Mouse (Mus musculus) limb, embryonic 14.5 days (tissue): ENCODE measurements around the gene Sept8. TPM values are rescaled to one million over a fixed set of nuclear protein-coding genes. Genes with fewer than 3 reads are reported as not detected.
"Not testable (repeated sequence)": the region's sequence is repeated elsewhere in the genome, so short reads cannot be mapped to it uniquely, and the experiment has no call there.

Experiments used
- ATAC-seq: fragments of 200-750 bp; cut with Nextera tagmentation; 2 replicates; pipeline ENCODE4 v1.8.0; 2017; ENCODE audit warnings: low read depth, moderate number of reproducible peaks, moderate TSS enrichment; ENCODE audit not compliant: low FRiP score
- DNase-seq: peaks from one replicate; pipeline ENCODE4 v3.0.0-alpha.2; 2015; ENCODE audit warnings: low spot score
- H3K27ac ChIP-seq: fragments of 300-500 bp; sonication (generic); replicated peaks from 2 replicates; pipeline ENCODE4 v1.5.1; 2014; ENCODE audit warnings: low read depth, mild to moderate bottlenecking, low read length, moderate library complexity, mixed read lengths
- H3K27me3 ChIP-seq: fragments of 300-500 bp; sonication (generic); 2 replicates; pipeline ENCODE4 v1.6.1; 2014; ENCODE audit warnings: low read length, mixed read lengths; ENCODE audit not compliant: control insufficient read depth, insufficient read depth
- H3K36me3 ChIP-seq: fragments of 300-500 bp; sonication (generic); 2 replicates; pipeline ENCODE4 v1.6.1; 2014; ENCODE audit warnings: mild to moderate bottlenecking, low read length, moderate library complexity, mixed read lengths; ENCODE audit not compliant: control insufficient read depth, insufficient read depth
- H3K4me1 ChIP-seq: fragments of 300-500 bp; sonication (generic); 2 replicates; pipeline ENCODE4 v1.6.1; 2014; ENCODE audit warnings: antibody characterized with exemption, low read length, mixed read lengths; ENCODE audit not compliant: control insufficient read depth, insufficient read depth
- H3K4me2 ChIP-seq: fragments of 300-500 bp; sonication (generic); replicated peaks from 2 replicates; pipeline ENCODE4 v1.6.1; 2014; ENCODE audit warnings: low read depth, mild to moderate bottlenecking, low read length, moderate library complexity; ENCODE audit not compliant: severe bottlenecking
- H3K4me3 ChIP-seq: fragments of 300-500 bp; sonication (generic); replicated peaks from 2 replicates; pipeline ENCODE4 v1.5.1; 2014; ENCODE audit warnings: low read length
- H3K9ac ChIP-seq: fragments of 300-500 bp; sonication (generic); 2 replicates; pipeline ENCODE4 v1.6.1; 2014; ENCODE audit warnings: mild to moderate bottlenecking, low read depth, low read length, moderate library complexity; ENCODE audit not compliant: severe bottlenecking
- H3K9me3 ChIP-seq: fragments of 300-500 bp; sonication (generic); 2 replicates; pipeline ENCODE4 v1.6.1; 2016; ENCODE audit warnings: low read length; ENCODE audit not compliant: control insufficient read depth
- POLR2A ChIP-seq: fragments of 200-500 bp; IDR thresholded peaks from 2 replicates; pipeline ENCODE4 v1.8.0; 2012; ENCODE audit warnings: inconsistent platforms, mild to moderate bottlenecking, moderate library complexity, borderline replicate concordance; ENCODE audit not compliant: insufficient read depth, insufficient read length; ENCODE audit errors: extremely low read depth
- WGBS: fragments of 180-500 bp; shearing (Covaris S2); extraction: QIAGEN DNeasy Blood & Tissue Kit; methylation state at CpG from one replicate; pipeline ENCODE4 v1.1.7; 2014; 5-methylcytosine and 5-hydroxymethylcytosine counted together
- polyA plus RNA-seq, 2 experiments: library from polyadenylated mRNA; depleted of rRNA in 1 of 2; stranded (reverse) in 1 of 2; unstranded in 1 of 2; fragments of >200 nt; fragmentation: Nextera tagmentation in 1 of 2; extraction: Ambion mirVana in 1 of 2; gene quantifications; 2 replicates each; pipeline versions ENCODE4 v1.2.1 to v1.2.3; 2012 to 2014

The Sept8 gene
- polyA plus RNA-seq, 2 experiments: 50.4 to 104 TPM

DNA sequence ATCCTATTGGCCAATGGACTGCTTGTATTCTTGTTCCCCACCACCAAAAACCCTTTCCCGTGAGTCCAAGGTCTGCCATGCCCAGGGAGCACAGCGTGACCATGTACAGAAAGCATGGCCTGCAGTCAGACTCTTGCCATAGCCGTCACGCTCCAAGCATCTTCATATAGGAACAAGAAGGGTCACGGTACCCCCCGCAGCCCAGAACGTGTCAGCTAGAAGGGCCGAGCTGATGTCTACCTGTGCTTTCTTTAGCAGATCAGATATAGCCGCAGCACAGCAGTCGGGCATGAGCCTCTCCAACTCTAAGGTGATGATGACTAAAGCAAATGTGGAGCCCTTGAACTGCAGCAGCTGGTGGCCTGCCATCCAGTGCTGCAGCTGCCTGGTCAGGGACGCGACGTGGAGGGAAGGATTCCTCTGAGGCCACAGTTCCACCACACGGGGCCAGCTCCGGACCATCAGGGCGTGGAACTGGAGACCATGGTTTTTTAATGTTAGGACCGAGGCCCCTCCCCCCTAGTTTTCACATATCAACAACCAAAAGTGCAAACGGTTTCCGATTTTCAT, 29.1 kb downstream of the Sept8 start:
- Histone ChIP-seq H3K27ac (no peak overlapping the region), H3K4me3 (no peak overlapping the region), H3K9ac (no peak overlapping the region), H3K36me3 (no peaks in the 10 kb centered on the region), H3K4me2 (no peak overlapping the region), H3K9me3 (no peaks in the 10 kb centered on the region), H3K4me1 (no peaks in the 10 kb centered on the region), H3K27me3 (no peaks in the 10 kb centered on the region)
- ATAC-seq (no peak), DNase-seq (no peak)
- no peak for TF ChIP-seq POLR2A
- 80% methylated on average over 19 of the region's 19 CpGs for WGBS

- Histone ChIP-seq H3K36me3 (no peaks in the 10 kb centered on the region), H3K27me3 (no peaks in the 10 kb centered on the region), H3K9ac (no peak overlapping the region), H3K9me3 (no peaks in the 10 kb centered on the region), H3K4me2 (no peak overlapping the region), H3K27ac (no peak overlapping the region), H3K4me3 (no peak overlapping the region), H3K4me1 (no peaks in the 10 kb centered on the region)
- no peak for TF ChIP-seq POLR2A
- DNase-seq: no peak
- ATAC-seq: no peak
- 91% methylated on average over 1 of the region's 1 CpGs for WGBS
Measured at GRCm38 (mm10) chr11:53550714-53551113, 31.7 kb downstream of the Sept8 start.

DNA sequence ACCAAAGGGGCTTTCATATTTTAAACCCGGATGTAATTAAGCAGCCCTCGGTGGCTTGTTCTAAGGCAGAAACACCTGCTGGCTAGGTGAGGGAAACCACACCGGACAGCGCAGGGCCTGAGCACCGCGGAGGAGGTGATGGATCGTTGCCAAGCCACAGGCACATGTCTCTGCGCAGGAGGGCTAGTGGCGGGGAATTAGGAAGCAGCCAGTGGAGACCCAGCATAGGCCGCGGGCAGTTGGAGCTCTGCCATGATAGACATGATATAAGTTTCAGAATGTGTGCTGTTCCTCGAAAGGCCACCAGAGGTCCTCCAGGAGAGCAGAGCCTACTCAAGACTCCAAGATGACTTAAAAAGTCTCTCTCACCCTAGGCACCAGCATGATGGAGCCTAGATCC, 32.7 kb downstream of the Sept8 start:
- Histone ChIP-seq H3K36me3 (no peaks in the 10 kb centered on the region), H3K9me3 (no peaks in the 10 kb centered on the region), H3K4me2 (no peak overlapping the region), H3K27me3 (no peaks in the 10 kb centered on the region), H3K27ac (no peak overlapping the region), H3K4me1 (no peaks in the 10 kb centered on the region), H3K4me3 (no peak overlapping the region), H3K9ac (no peak overlapping the region)
- DNase-seq (peak; percentile 18), ATAC-seq (no peak)
- TF ChIP-seq POLR2A: no peak
- 41% methylated on average over 12 of the region's 12 CpGs for WGBS

DNA sequence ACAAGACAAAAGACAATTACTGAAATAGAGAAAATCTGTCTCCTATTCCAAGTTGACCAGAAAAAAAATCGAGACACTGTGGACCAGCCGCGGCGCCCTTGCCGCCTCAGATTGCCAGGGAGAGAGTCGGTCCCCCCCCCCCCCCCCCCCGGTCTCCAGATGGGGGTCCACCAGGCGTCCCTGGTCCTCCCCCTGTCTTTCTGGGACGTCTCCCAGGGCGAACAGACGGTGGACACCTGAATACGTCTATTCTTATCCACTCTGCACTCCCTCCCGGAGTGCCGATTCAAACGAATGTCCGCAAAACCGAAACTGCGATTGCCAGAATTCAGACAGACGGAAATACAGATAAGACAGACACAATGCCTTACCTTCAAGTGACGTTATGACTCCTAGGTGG, 37.5 kb downstream of the Sept8 start:
- not testable (repeated sequence) for H3K27ac ChIP-seq, H3K27me3 ChIP-seq, H3K4me3 ChIP-seq, H3K4me2 ChIP-seq, H3K9ac ChIP-seq, DNase-seq, H3K4me1 ChIP-seq, H3K9me3 ChIP-seq, ATAC-seq, H3K36me3 ChIP-seq
- WGBS: 90% methylated on average over 10 of the region's 20 CpGs

- not testable (repeated sequence) for H3K36me3 ChIP-seq, H3K9me3 ChIP-seq, ATAC-seq, H3K9ac ChIP-seq, H3K4me3 ChIP-seq, DNase-seq, H3K27me3 ChIP-seq, H3K4me2 ChIP-seq, H3K4me1 ChIP-seq, H3K27ac ChIP-seq
- WGBS: 93% methylated on average over 1 of the region's 3 CpGs
Measured at GRCm38 (mm10) chr11:53557992-53558391, 38.9 kb downstream of the Sept8 start.

DNA sequence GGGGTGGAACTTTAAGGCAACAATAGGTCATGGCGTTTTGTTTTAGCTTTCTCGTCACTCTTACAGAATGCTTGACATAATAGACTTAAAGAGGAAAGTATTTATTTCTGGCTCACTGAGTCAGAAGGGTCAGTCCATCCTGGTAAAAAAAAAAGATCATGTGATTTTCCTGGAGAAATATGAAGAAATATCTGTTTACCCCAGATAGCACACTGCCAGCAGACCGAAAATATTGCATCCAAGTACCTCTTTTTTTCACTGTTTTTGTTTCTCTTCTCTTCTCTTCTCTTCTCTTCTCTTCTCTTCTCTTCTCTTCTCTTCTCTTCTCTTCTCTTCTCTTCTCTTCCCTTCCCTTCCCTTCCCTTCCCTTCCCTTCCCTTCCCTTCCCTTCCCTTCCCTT, 40.9 kb downstream of the Sept8 start:
- not testable (repeated sequence) for H3K27me3 ChIP-seq, H3K9ac ChIP-seq, H3K4me1 ChIP-seq, H3K4me3 ChIP-seq, H3K9me3 ChIP-seq, H3K4me2 ChIP-seq, H3K27ac ChIP-seq, H3K36me3 ChIP-seq, ATAC-seq, DNase-seq
- WGBS: 90% methylated on average over 1 of the region's 3 CpGs
